Mouse (Mus musculus) heart, postnatal 0 days (tissue): ENCODE data around the gene Tlcd2. TPM values are rescaled to one million over a fixed set of nuclear protein-coding genes. Genes with fewer than 3 reads are reported as not detected.

Experiments used
- ATAC-seq: fragments of 200-750 bp; cut with Nextera tagmentation; 2 replicates; pipeline ENCODE4 v1.8.0; 2017; ENCODE audit warnings: low read depth, moderate number of reproducible peaks, moderate library complexity; ENCODE audit not compliant: insufficient read depth
- DNase-seq: peaks from one replicate; pipeline ENCODE4 v3.0.0-alpha.2; 2016; ENCODE audit warnings: low spot score
- H3K27ac ChIP-seq: fragments of 300-500 bp; sonication (generic); 2 replicates; pipeline ENCODE4 v1.5.1; 2014; ENCODE audit warnings: low read depth, mild to moderate bottlenecking
- H3K27me3 ChIP-seq: fragments of 300-500 bp; sonication (generic); 2 replicates; pipeline ENCODE4 v1.6.1; 2014; ENCODE audit warnings: low read length, mixed read lengths; ENCODE audit not compliant: control insufficient read depth, insufficient read depth
- H3K36me3 ChIP-seq: fragments of 300-500 bp; sonication (generic); replicated peaks from 2 replicates; pipeline ENCODE4 v1.6.1; 2014; ENCODE audit warnings: low read length, mixed read lengths; ENCODE audit not compliant: control insufficient read depth, insufficient read depth
- H3K4me1 ChIP-seq: fragments of 300-500 bp; sonication (generic); 2 replicates; pipeline ENCODE4 v1.6.1; 2014; ENCODE audit warnings: antibody characterized with exemption; ENCODE audit not compliant: control insufficient read depth, insufficient read depth
- H3K4me2 ChIP-seq: fragments of 300-500 bp; sonication (generic); 2 replicates; pipeline ENCODE4 v1.6.1; 2014; ENCODE audit warnings: low read depth, mild to moderate bottlenecking, low read length, moderate library complexity
- H3K4me3 ChIP-seq: fragments of 300-500 bp; sonication (generic); 2 replicates; pipeline ENCODE4 v1.5.1; 2014; ENCODE audit warnings: low read depth, low read length
- H3K9ac ChIP-seq: fragments of 300-500 bp; sonication (generic); replicated peaks from 2 replicates; pipeline ENCODE4 v1.6.1; 2014; ENCODE audit warnings: low read depth, low read length, mixed read lengths
- H3K9me3 ChIP-seq: fragments of 300-500 bp; sonication (generic); replicated peaks from 2 replicates; pipeline ENCODE4 v1.6.1; 2016; ENCODE audit warnings: low read length; ENCODE audit not compliant: control insufficient read depth
- CTCF ChIP-seq: IDR thresholded peaks from 2 replicates; pipeline ENCODE4 v1.5.1; 2016; ENCODE audit warnings: antibody characterized with exemption, control low read depth, low read depth
- EP300 ChIP-seq: IDR thresholded peaks from 2 replicates; pipeline ENCODE4 v1.6.1; 2016; ENCODE audit warnings: antibody characterized with exemption, low read depth
- WGBS: fragments of 180-500 bp; shearing (Covaris S2); extraction: QIAGEN DNeasy Blood & Tissue Kit; methylation state at CpG from one replicate; pipeline ENCODE4 v1.1.7; 2014; 5-methylcytosine and 5-hydroxymethylcytosine counted together
- polyA plus RNA-seq: library from polyadenylated mRNA; unstranded; fragments of >200 nt; fragmentation: Nextera tagmentation; extraction: Ambion mirVana; gene quantifications from 2 replicates; pipeline ENCODE4 v1.2.1, GENCODE M21; 2015
- total RNA-seq: library from RNA; depleted of rRNA; stranded (reverse); fragments of >200 nt; gene quantifications from 2 replicates; pipeline ENCODE4 v1.2.3, GENCODE M21; 2014; ENCODE audit warnings: low replicate concordance

Gene Tlcd2
- total and polyA plus RNA-seq, 2 experiments from 2014 or later: 16.9 to 25.3 TPM

DNA sequence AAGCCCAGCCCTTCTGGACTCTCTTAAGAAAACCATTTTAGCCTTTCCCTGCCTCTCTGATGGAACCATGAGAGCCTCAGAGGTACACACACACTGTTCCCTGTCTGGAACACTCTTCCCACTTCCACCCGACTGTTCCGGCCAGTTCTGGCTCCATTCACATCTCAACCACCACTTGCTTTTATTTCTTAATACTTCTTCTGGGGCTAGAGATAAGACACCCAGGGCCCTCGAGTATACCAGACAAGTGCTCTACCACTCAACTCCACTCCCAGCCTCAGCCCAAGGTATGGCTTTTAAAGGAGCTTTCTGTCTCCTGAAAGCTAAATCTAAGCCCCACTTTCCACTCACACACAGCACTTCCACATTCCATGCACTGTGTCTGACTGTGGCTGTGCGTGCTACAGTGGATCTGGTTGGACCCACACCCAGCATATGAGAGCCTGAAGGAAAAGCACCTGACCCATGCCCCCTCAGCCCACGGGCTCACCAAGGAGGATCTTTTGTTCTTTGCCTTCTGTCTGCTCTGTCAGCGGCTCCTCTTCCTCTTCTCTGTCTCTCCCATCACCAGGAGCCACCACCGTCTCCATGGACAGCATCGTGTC, 11.1 kb upstream of the Tlcd2 start:
- H3K36me3 ChIP-seq: peaks cover 49% of the 10 kb centered on the region
- 0 out of 2 replicates have a peak overlapping the region, but pooled peaks have one; percentile 19 for H3K9ac ChIP-seq
- no peak for TF ChIP-seq EP300
- TF ChIP-seq CTCF: no peak
- WGBS: 73% methylated on average over 8 of the region's 8 CpGs
- no peak for ATAC-seq
- peaks cover 15% of the 10 kb centered on the region for H3K4me1 ChIP-seq
- DNase-seq: no peak
- no peaks in the 10 kb centered on the region for H3K27me3 ChIP-seq
- H3K27ac ChIP-seq: no peak overlapping the region
- no peaks in the 10 kb centered on the region for H3K9me3 ChIP-seq
- H3K4me2 ChIP-seq: no peak overlapping the region
- H3K4me3 ChIP-seq: no peak overlapping the region

- 76% methylated on average over 15 of the region's 15 CpGs for WGBS
- no peak for ATAC-seq
- 0 out of 2 replicates have a peak overlapping the region, but pooled peaks have one; percentile 19 for H3K9ac ChIP-seq
- no peak overlapping the region for H3K4me2 ChIP-seq
- H3K4me3 ChIP-seq: no peak overlapping the region
- TF ChIP-seq CTCF: no peak
- no peak for TF ChIP-seq EP300
- H3K36me3 ChIP-seq: peaks cover 49% of the 10 kb centered on the region
- DNase-seq: no peak
- H3K27ac ChIP-seq: no peak overlapping the region
- no peaks in the 10 kb centered on the region for H3K9me3 ChIP-seq
- H3K27me3 ChIP-seq: no peaks in the 10 kb centered on the region
- H3K4me1 ChIP-seq: peaks cover 15% of the 10 kb centered on the region
These were observed 10.6 kb upstream of the Tlcd2 start for GRCm38 (mm10) chr11:75450936-75451335.

DNA sequence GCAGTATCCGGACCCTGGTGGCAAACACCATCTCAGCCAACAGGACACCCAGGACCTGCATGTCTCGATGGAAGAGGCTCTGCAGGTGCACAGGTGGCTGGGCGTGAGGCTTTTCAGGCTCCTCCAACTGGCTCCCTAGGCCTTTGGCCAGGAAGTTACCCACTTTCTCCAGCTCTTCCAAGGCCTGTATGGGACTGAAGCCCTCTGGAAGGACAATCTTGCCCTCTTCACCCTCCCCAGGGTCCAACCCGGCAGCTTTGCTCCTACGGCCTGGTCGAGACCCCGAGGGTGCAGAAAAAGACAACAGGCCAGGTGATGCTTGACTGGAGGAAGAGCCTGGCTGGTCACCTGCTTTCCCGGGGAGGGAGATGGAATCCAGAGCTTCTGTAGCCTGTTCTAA, 9.4 kb upstream of the Tlcd2 start:
- H3K36me3 ChIP-seq: peaks cover 44% of the 10 kb centered on the region
- ATAC-seq: no peak
- H3K4me2 ChIP-seq: no peak overlapping the region
- no peak overlapping the region for H3K4me3 ChIP-seq
- 84% methylated on average over 8 of the region's 8 CpGs for WGBS
- no peak overlapping the region for H3K9ac ChIP-seq
- H3K4me1 ChIP-seq: peaks cover 15% of the 10 kb centered on the region
- no peak for DNase-seq
- no peaks in the 10 kb centered on the region for H3K9me3 ChIP-seq
- no peaks in the 10 kb centered on the region for H3K27me3 ChIP-seq
- TF ChIP-seq CTCF (no peak), EP300 (no peak)
- no peak overlapping the region for H3K27ac ChIP-seq

DNA sequence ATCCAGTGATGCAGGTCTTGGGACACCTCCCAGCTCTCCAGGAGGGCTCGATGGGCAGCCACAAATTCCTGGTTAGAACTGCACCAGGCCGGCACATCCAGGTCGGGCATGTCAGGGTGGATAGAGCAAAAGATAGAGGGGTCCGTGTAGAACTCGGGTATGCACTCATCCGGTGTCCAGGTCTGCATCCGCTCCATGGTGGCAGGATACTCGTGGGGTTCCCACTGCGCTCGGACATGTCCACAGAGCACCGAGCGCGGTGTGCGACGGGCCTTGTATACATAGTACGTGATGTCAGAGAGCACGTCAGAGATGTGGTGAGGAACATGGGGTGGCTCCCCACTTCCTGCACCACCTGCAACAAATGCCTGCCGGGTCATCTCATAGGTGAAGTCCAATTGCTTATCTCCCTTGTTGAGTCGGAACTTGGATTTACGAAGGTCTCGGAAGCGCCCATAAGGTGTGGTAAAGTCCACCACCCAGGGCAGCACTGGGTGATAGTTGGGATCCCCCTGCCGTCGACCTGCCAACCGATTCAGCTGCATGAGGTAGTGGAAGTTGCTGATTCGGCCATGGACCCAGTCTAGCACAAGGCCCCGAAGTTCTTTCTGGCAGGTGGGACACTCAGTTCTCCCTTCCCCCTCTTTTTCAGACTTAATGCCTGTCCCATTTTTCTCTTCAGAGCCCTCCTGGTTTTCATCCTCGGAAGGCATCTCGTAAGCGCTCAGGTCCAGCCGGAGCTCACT, 8.5 kb upstream of the Tlcd2 start:
- H3K36me3 ChIP-seq: peaks cover 35% of the 10 kb centered on the region
- 92% methylated on average over 31 of the region's 31 CpGs for WGBS
- peaks cover 15% of the 10 kb centered on the region for H3K4me1 ChIP-seq
- H3K27me3 ChIP-seq: no peaks in the 10 kb centered on the region
- no peak for DNase-seq
- H3K9me3 ChIP-seq: no peaks in the 10 kb centered on the region
- H3K4me3 ChIP-seq: no peak overlapping the region
- no peak overlapping the region for H3K4me2 ChIP-seq
- no peak overlapping the region for H3K9ac ChIP-seq
- H3K27ac ChIP-seq: no peak overlapping the region
- no peak for TF ChIP-seq CTCF
- no peak for TF ChIP-seq EP300
- ATAC-seq: no peak

DNA sequence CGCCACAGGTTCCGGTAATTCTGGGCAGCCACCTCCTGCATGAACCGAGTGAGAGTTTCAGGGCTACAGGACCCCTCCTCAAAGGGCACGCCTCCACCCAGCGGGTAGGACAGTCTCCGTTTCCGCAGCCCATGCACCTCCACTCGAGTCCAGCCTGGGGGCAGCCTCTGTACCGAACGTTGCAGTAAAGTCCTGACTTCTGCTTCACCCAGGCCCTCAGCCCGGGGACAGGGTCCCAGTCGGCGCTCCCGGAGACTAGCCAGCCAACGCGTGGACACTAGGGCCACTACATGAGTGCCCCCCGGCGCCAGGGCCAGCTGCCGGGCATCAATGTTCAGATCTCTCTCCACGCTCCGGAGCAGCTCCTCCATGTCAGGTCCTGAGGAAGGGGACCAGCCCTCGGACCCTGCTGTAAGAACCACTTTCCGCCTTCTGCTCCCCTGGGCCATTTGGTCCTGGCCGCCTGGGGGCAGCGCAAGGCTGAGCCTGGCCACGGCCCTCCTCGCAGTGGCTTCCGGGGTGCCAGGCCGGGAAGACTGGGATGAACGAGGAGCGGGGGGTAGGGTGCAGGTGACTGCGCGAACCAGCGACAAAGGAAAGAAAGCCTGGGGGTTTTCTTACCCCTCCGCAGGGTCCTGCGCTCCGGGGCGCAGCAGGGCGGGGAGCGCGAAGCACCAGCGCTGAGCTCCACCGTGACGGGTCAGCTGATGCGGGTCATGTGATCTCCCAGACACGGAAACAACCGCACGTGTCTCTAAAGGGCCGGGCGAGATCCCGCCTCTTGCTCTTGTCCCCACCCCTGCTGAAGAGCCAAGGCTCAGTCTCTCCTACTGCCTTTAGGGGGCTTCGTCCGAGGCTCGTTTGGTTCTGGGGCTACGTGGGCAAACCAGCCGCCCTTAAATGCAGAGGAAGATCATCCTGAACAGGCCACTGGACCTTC, 7.3 kb upstream of the Tlcd2 start, which contains the start of gene Wdr81:
Gene Wdr81, minus strand, starts transcription at position 727 of the 940 bp plus-strand sequence.
- peak within 1 kb of the TSS; percentile 60 for H3K4me3 ChIP-seq
- TF ChIP-seq CTCF (peak; percentile 51), EP300 (peak; percentile 78; the same call in 1 of the 2 replicates)
- DNase-seq (peak; percentile 95), ATAC-seq (peak; percentile 94)
- peaks cover 18% of the 10 kb centered on the region for H3K4me1 ChIP-seq
- H3K4me2 ChIP-seq: peak within 1 kb of the TSS; percentile 93
- peaks cover 22% of the 10 kb centered on the region for H3K36me3 ChIP-seq
- no peaks in the 10 kb centered on the region for H3K27me3 ChIP-seq
- no peaks in the 10 kb centered on the region for H3K9me3 ChIP-seq
- peak within 1 kb of the TSS; percentile 57 for H3K27ac ChIP-seq
- WGBS: 2% methylated on average over 56 of the region's 56 CpGs
- H3K9ac ChIP-seq: peak within 1 kb of the TSS; percentile 64
